Mouse (Mus musculus): ENCODE data around the gene Ankrd2. TPM values are rescaled to one million over a fixed set of nuclear protein-coding genes. Genes with fewer than 3 reads are reported as not detected.

Gene Ankrd2
- polyA plus RNA-seq, 1 experiment, result 0.62 TPM

DNA sequence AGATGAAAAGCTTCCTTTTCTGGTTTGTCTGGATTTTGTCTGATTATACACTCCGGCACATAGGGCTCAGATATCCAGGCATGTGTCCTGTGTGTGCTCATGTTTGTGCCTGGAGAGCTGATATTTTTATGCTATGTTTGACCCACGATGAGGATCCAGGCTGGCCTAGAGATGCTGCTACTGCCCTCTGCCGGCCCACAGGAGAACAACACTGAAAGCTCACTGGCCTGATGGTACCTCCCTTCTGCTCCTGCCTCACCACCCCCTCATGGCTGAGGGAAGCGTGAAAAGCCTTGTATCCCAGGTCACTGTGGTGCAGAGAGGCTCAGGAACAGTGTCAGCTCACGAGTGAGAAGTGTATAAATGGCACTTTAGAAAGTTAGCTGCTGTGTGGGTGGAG, 9.6 kb upstream of the Ankrd2 start:
- peak; percentile 72; the same call in 1 of the 2 replicates for TF ChIP-seq CTCF (IDR thresholded peaks at IDR 0.05; ENCODE audit: control insufficient read depth, insufficient read depth, insufficient replicate concordance, low read depth, low read length)
- no peak for TF ChIP-seq POLR2A (IDR thresholded peaks at IDR 0.05; ENCODE audit: control insufficient read depth, low read depth, low read length)
- peaks cover 10% of the 10 kb centered on the region for H3K4me1 ChIP-seq (ENCODE audit: control insufficient read depth, insufficient read depth, low read length)
- no peaks in the 10 kb centered on the region for H3K36me3 ChIP-seq (ENCODE audit: control insufficient read depth, insufficient read depth, low read length)
- H3K27me3 ChIP-seq (ENCODE audit: control insufficient read depth, insufficient read depth, low read length), result no peaks in the 10 kb centered on the region
- no peak overlapping the region for H3K4me3 ChIP-seq (ENCODE audit: control insufficient read depth, low read depth, low read length)
- H3K27ac ChIP-seq (ENCODE audit: control insufficient read depth, insufficient read depth, low read depth, low read length), result no peak overlapping the region

DNA sequence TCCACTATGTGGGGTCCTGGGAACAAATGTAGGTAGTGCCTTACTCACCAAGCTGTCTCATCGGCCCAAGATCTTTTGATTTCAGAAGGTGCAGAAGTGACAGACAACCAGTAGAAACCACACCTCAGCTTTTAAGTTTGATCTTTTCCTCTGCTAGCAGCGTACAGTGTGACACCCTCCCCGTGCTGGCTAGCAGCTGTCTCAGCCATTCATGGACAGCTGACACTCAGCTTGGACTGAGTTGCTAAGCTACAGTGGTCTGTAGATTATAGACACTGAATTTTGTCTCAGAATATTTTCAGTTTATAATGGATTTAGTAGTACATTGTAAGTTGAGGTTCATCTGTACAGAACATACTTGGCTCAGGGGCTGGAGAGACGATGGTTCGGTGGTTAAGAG, 4.7 kb upstream of the Ankrd2 start:
- no peak overlapping the region for H3K27ac ChIP-seq (ENCODE audit: control insufficient read depth, insufficient read depth, low read depth, low read length)
- no peaks in the 10 kb centered on the region; the same call in none of the 2 replicates for H3K36me3 ChIP-seq (ENCODE audit: control insufficient read depth, insufficient read depth, low read length)
- H3K27me3 ChIP-seq (ENCODE audit: control insufficient read depth, insufficient read depth, low read length), result no peaks in the 10 kb centered on the region
- H3K4me1 ChIP-seq (ENCODE audit: control insufficient read depth, insufficient read depth, low read length), result no peaks in the 10 kb centered on the region
- H3K4me3 ChIP-seq (ENCODE audit: control insufficient read depth, low read depth, low read length), result no peak overlapping the region
- TF ChIP-seq CTCF (IDR thresholded peaks at IDR 0.05; ENCODE audit: control insufficient read depth, insufficient read depth, insufficient replicate concordance, low read depth, low read length), result no peak
- TF ChIP-seq POLR2A (IDR thresholded peaks at IDR 0.05; ENCODE audit: control insufficient read depth, low read depth, low read length), result no peak

DNA sequence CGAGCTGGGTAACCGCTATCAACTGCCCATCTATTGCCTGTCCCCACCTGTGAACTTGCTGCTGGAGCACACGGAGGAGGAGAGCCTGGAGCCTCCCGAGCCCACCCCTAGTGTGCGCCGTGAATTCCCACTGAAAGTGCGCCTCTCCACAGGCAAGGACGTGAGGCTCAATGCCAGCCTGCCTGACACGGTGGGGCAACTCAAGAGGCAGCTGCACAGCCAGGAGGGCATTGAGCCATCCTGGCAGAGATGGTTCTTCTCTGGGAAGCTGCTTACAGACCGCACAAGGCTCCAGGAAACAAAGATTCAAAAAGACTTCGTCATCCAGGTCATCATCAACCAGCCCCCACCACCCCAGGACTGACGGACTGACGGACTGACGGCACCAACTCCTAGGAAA, 2.2 kb upstream of the Ankrd2 start:
- H3K36me3 ChIP-seq (ENCODE audit: control insufficient read depth, insufficient read depth, low read length), result no peaks in the 10 kb centered on the region; the same call in none of the 2 replicates
- no peaks in the 10 kb centered on the region for H3K4me1 ChIP-seq (ENCODE audit: control insufficient read depth, insufficient read depth, low read length)
- TF ChIP-seq POLR2A (IDR thresholded peaks at IDR 0.05; ENCODE audit: control insufficient read depth, low read depth, low read length) (no peak), CTCF (IDR thresholded peaks at IDR 0.05; ENCODE audit: control insufficient read depth, insufficient read depth, insufficient replicate concordance, low read depth, low read length) (no peak)
- no peak overlapping the region for H3K4me3 ChIP-seq (ENCODE audit: control insufficient read depth, low read depth, low read length)
- H3K27me3 ChIP-seq (ENCODE audit: control insufficient read depth, insufficient read depth, low read length), result no peaks in the 10 kb centered on the region
- no peak overlapping the region for H3K27ac ChIP-seq (ENCODE audit: control insufficient read depth, insufficient read depth, low read depth, low read length)

DNA sequence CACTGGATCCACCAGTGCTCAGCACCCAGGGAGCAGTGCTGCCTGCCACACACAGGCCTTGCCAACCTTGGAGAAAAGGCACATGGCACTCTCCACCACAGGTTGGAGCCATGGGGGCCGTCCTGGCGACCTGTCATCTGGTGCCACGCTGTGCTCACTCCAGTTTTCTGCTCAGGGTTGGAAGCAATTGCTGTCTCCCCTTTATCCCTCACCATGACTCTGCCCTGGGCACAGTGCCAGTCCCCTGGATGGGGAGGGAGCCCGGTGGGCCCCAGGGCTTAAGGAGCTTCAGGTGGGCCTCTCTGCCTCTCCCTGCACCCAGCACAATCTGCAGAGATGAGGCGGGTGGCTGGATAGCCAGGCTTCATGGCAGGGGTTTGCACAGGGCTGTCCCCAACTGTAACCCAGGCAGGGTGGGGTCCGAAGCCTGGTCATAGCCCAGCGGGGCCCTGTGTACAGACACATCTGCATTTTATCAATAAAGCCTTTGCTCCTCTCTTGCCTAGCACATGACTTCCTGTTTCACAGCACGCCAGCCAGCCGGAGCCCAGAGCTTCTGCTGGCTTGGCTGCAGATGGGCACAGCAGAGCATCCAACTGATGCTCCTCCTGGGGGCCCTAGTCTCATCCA, 1.5 kb upstream of the Ankrd2 start:
- Histone ChIP-seq H3K36me3 (ENCODE audit: control insufficient read depth, insufficient read depth, low read length) (no peaks in the 10 kb centered on the region; the same call in none of the 2 replicates), H3K27ac (ENCODE audit: control insufficient read depth, insufficient read depth, low read depth, low read length) (no peak overlapping the region), H3K4me3 (ENCODE audit: control insufficient read depth, low read depth, low read length) (no peak overlapping the region), H3K4me1 (ENCODE audit: control insufficient read depth, insufficient read depth, low read length) (no peaks in the 10 kb centered on the region), H3K27me3 (ENCODE audit: control insufficient read depth, insufficient read depth, low read length) (no peaks in the 10 kb centered on the region)
- no peak for TF ChIP-seq POLR2A (IDR thresholded peaks at IDR 0.05; ENCODE audit: control insufficient read depth, low read depth, low read length)
- TF ChIP-seq CTCF (IDR thresholded peaks at IDR 0.05; ENCODE audit: control insufficient read depth, insufficient read depth, insufficient replicate concordance, low read depth, low read length), result no peak

DNA sequence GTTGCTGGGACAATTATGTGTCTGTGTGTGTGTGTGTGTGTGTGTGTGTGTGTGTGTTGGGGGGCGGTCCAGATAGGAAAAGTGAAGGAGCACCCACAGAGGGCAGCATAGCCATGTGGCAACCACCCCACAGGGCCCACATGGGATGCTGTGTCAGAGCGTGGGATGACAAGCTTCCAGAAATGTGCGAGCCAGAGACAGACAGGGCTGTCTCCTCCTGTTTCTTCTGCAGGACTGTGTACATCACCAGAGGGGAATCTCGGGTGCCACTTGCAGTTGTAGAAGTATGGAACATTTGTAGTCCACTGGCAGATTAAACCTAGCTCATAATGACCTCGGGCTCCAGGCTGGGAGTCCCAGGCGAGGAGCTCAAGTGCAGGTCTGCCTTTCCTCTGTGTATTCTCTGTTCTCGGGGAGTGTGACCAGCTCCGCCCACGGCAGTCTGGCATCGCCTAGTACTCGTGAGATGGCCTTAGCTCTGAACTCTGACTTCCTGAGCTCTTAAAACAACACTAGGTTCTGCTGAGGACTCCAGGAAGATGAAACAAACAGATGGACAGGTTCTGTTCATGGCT, 832 bp upstream of the Ankrd2 start:
- Histone ChIP-seq H3K27me3 (ENCODE audit: control insufficient read depth, insufficient read depth, low read length) (no peaks in the 10 kb centered on the region), H3K4me1 (ENCODE audit: control insufficient read depth, insufficient read depth, low read length) (peaks cover 3% of the 10 kb centered on the region; the same call in 1 of the 2 replicates), H3K4me3 (ENCODE audit: control insufficient read depth, low read depth, low read length) (no peak overlapping the region), H3K27ac (ENCODE audit: control insufficient read depth, insufficient read depth, low read depth, low read length) (no peak overlapping the region), H3K36me3 (ENCODE audit: control insufficient read depth, insufficient read depth, low read length) (no peaks in the 10 kb centered on the region; the same call in none of the 2 replicates)
- TF ChIP-seq POLR2A (IDR thresholded peaks at IDR 0.05; ENCODE audit: control insufficient read depth, low read depth, low read length) (no peak), CTCF (IDR thresholded peaks at IDR 0.05; ENCODE audit: control insufficient read depth, insufficient read depth, insufficient replicate concordance, low read depth, low read length) (no peak)

DNA sequence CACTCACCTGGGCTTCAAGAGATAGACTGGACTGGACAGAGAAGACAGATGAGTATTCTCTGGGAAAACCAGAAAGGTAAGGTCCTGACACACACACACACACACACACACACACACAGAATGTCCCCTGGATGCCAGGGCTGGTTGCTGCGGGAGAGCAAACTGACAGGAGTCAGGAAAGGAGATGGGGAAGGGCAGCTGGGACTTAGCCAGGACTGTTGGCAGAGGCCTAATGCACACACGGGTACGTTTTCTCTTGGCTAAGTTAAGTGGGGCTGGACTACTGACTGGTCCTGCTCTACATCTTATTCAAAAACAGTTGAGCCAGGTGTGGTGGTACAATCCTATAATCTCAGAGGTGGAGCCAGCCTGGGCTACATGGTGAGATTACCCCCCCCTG, 557 bp downstream of the Ankrd2 start:
- Histone ChIP-seq H3K4me3 (ENCODE audit: control insufficient read depth, low read depth, low read length) (no peak overlapping the region), H3K27ac (ENCODE audit: control insufficient read depth, insufficient read depth, low read depth, low read length) (no peak overlapping the region), H3K4me1 (ENCODE audit: control insufficient read depth, insufficient read depth, low read length) (peaks cover 3% of the 10 kb centered on the region; the same call in 1 of the 2 replicates), H3K27me3 (ENCODE audit: control insufficient read depth, insufficient read depth, low read length) (no peaks in the 10 kb centered on the region), H3K36me3 (ENCODE audit: control insufficient read depth, insufficient read depth, low read length) (no peaks in the 10 kb centered on the region; the same call in none of the 2 replicates)
- TF ChIP-seq POLR2A (IDR thresholded peaks at IDR 0.05; ENCODE audit: control insufficient read depth, low read depth, low read length), result no peak
- no peak for TF ChIP-seq CTCF (IDR thresholded peaks at IDR 0.05; ENCODE audit: control insufficient read depth, insufficient read depth, insufficient replicate concordance, low read depth, low read length)

DNA sequence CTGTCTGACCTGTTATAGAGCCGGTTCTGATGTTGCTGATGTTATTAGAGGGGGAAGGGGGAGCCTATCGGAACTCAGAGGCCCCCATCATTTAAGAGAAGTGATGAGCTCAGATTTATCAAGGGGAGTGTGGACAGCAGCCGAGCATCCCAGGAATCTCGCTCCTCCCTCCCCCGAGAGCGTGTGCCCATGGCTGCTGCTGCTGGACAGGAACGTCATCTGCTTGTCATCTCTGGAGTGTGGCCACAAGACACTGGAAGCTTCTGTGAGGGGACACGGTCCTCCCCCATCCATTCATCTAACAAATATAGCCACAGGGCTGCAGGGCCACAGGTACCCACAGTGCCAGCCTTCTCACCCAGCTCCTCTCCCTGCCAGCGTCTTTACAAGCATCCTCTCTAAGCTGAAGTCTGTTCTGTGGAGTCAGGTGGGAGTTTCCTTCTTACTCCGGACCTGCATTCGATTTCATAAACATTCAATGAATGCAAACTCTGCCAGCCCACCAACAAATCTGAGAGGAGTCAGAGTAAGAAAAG, 1.4 kb downstream of the Ankrd2 start:
- TF ChIP-seq CTCF (IDR thresholded peaks at IDR 0.05; ENCODE audit: control insufficient read depth, insufficient read depth, insufficient replicate concordance, low read depth, low read length), result no peak
- TF ChIP-seq POLR2A (IDR thresholded peaks at IDR 0.05; ENCODE audit: control insufficient read depth, low read depth, low read length), result no peak

More for the DNA sequence above, 1.4 kb downstream of the Ankrd2 start:
- Histone ChIP-seq H3K36me3 (ENCODE audit: control insufficient read depth, insufficient read depth, low read length) (no peaks in the 10 kb centered on the region; the same call in none of the 2 replicates), H3K27ac (ENCODE audit: control insufficient read depth, insufficient read depth, low read depth, low read length) (no peak overlapping the region), H3K4me3 (ENCODE audit: control insufficient read depth, low read depth, low read length) (no peak overlapping the region), H3K4me1 (ENCODE audit: control insufficient read depth, insufficient read depth, low read length) (peaks cover 3% of the 10 kb centered on the region; the same call in 1 of the 2 replicates), H3K27me3 (ENCODE audit: control insufficient read depth, insufficient read depth, low read length) (no peaks in the 10 kb centered on the region)
